Mouse (Mus musculus) liver, embryonic 14.5 days (tissue): Measurements from ENCODE around the gene Tmem38a. TPM values are rescaled to one million over a fixed set of nuclear protein-coding genes. Genes with fewer than 3 reads are reported as not detected.

ENCODE experiments used
- ATAC-seq: fragments of 200-750 bp; cut with Nextera tagmentation; 2 replicates; pipeline ENCODE4 v1.8.0; 2017; ENCODE audit warnings: moderate number of reproducible peaks, mild to moderate bottlenecking, moderate library complexity; ENCODE audit not compliant: insufficient read depth
- DNase-seq, 3 experiments: peaks; one replicate each; pipeline ENCODE4 v3.0.0-alpha.2; 2012 to 2013; ENCODE audit warnings: low read depth in 3 of 3, low spot score in 3 of 3
- H3K27ac ChIP-seq: fragments of 300-500 bp; sonication (generic); 2 replicates; pipeline ENCODE4 v1.5.1; 2014; ENCODE audit warnings: moderate library complexity, mild to moderate bottlenecking, control low read depth, inconsistent platforms
- H3K27me3 ChIP-seq: fragments of 300-500 bp; sonication (generic); 2 replicates; pipeline ENCODE4 v1.6.1; 2014; ENCODE audit warnings: mild to moderate bottlenecking, low read length, moderate library complexity; ENCODE audit not compliant: control insufficient read depth, insufficient read depth
- H3K36me3 ChIP-seq: fragments of 300-500 bp; sonication (generic); replicated peaks from 2 replicates; pipeline ENCODE4 v1.6.1; 2014; ENCODE audit warnings: low read depth; ENCODE audit not compliant: control insufficient read depth, insufficient read depth
- H3K4me1 ChIP-seq, 2 experiments: fragments of 200-500 bp in 1 of 2; fragments of 300-500 bp in 1 of 2; sonication (generic) in 1 of 2; replicated peaks; 2 replicates each; pipeline ENCODE4 v1.6.1; 2012 to 2014; ENCODE audit warnings: antibody characterized with exemption in 1 of 2, inconsistent platforms in 1 of 2, low read length in 1 of 2; ENCODE audit not compliant: control insufficient read depth in 2 of 2, insufficient read depth in 2 of 2
- H3K4me2 ChIP-seq: fragments of 300-500 bp; sonication (generic); 2 replicates; pipeline ENCODE4 v1.6.1; 2014; ENCODE audit warnings: low read depth, mild to moderate bottlenecking, control low read depth, moderate library complexity
- H3K4me3 ChIP-seq, 2 experiments: fragments of 200-500 bp in 1 of 2; fragments of 300-500 bp in 1 of 2; sonication (generic) in 1 of 2; 2 replicates each; pipeline ENCODE4 v1.5.1; 2012 to 2014; ENCODE audit warnings: low read depth in 2 of 2, low read length in 2 of 2, mild to moderate bottlenecking in 2 of 2, control low read depth in 1 of 2, inconsistent platforms in 1 of 2, moderate library complexity in 1 of 2; ENCODE audit not compliant: insufficient read depth in 1 of 2
- H3K9ac ChIP-seq: fragments of 300-500 bp; sonication (generic); replicated peaks from 2 replicates; pipeline ENCODE4 v1.6.1; 2014; ENCODE audit warnings: mild to moderate bottlenecking, control low read depth, moderate library complexity
- H3K9me3 ChIP-seq: fragments of 300-500 bp; sonication (generic); 2 replicates; pipeline ENCODE4 v1.6.1; 2016; ENCODE audit warnings: low read length, mixed read lengths; ENCODE audit not compliant: control insufficient read depth
- CTCF ChIP-seq: IDR thresholded peaks from 2 replicates; pipeline ENCODE4 v1.5.1; 2016; ENCODE audit warnings: antibody characterized with exemption, low read depth, control low read depth
- EP300 ChIP-seq: IDR thresholded peaks from 2 replicates; pipeline ENCODE4 v1.6.1; 2016; ENCODE audit warnings: antibody characterized with exemption, low read depth
- WGBS: fragments of 180-500 bp; shearing (Covaris S2); extraction: QIAGEN DNeasy Blood & Tissue Kit; methylation state at CpG from one replicate; pipeline ENCODE4 v1.1.7; 2014; ENCODE audit not compliant: insufficient replicate concordance; 5-methylcytosine and 5-hydroxymethylcytosine counted together
- microRNA-seq: library from miRNA; unstranded; fragments of <30 nt; microRNA quantifications from one replicate; pipeline ENCODE4, GENCODE M21; 2016
- polyA plus RNA-seq, 2 experiments: library from polyadenylated mRNA; depleted of rRNA in 1 of 2; stranded (reverse) in 1 of 2; unstranded in 1 of 2; fragments of >200 nt; fragmentation: Nextera tagmentation in 1 of 2; extraction: Ambion mirVana in 1 of 2; gene quantifications; 2 replicates each; pipeline versions ENCODE4 v1.2.1 to v1.2.3; 2012 to 2014

The Tmem38a gene
- polyA plus RNA-seq, 2 experiments: 0.62 to 0.98 TPM

GRCm38 (mm10) chr8:72584390-72584789 lies 12.5 kb downstream of the Tmem38a start:
- no peak overlapping the region for H3K4me2 ChIP-seq
- 53% methylated on average over 6 of the region's 6 CpGs for WGBS
- DNase-seq: no peak
- H3K4me1 ChIP-seq: peaks cover 0 to 2% of the 10 kb centered on the region in 2 experiments; a peak in 1 of 4 replicates
- no peaks in the 10 kb centered on the region for H3K9me3 ChIP-seq
- TF ChIP-seq CTCF: no peak
- H3K27me3 ChIP-seq: no peaks in the 10 kb centered on the region
- ATAC-seq: no peak
- no peaks in the 10 kb centered on the region for H3K36me3 ChIP-seq
- no peak overlapping the region for H3K27ac ChIP-seq
- H3K9ac ChIP-seq: no peak overlapping the region
- no peak overlapping the region for H3K4me3 ChIP-seq

GRCm38 (mm10) chr8:72587806-72588205 lies 16.0 kb downstream of the Tmem38a start:
- Histone ChIP-seq H3K4me1 (peaks cover 0 to 2% of the 10 kb centered on the region in 2 experiments; a peak in 1 of 4 replicates), H3K4me3 (no peak overlapping the region), H3K27me3 (no peaks in the 10 kb centered on the region), H3K4me2 (no peak overlapping the region), H3K36me3 (no peaks in the 10 kb centered on the region), H3K9ac (no peak overlapping the region), H3K27ac (no peak overlapping the region), H3K9me3 (no peaks in the 10 kb centered on the region)
- ATAC-seq (no peak), DNase-seq (no peak)
- no peak for TF ChIP-seq EP300
- no peak for TF ChIP-seq CTCF
- WGBS: 63% methylated on average over 6 of the region's 6 CpGs

GRCm38 (mm10) chr8:72588865-72589264 lies 17.0 kb downstream of the Tmem38a start:
- Histone ChIP-seq H3K9me3 (no peaks in the 10 kb centered on the region), H3K4me2 (no peak overlapping the region), H3K9ac (no peak overlapping the region), H3K27ac (no peak overlapping the region), H3K27me3 (no peaks in the 10 kb centered on the region), H3K4me3 (no peak overlapping the region), H3K4me1 (no peaks in the 10 kb centered on the region; a peak in 1 of 4 replicates), H3K36me3 (no peaks in the 10 kb centered on the region)
- TF ChIP-seq EP300 (no peak), CTCF (no peak)
- ATAC-seq (no peak), DNase-seq (no peak)
- 73% methylated on average over 10 of the region's 10 CpGs for WGBS

- Histone ChIP-seq H3K9ac (no peak overlapping the region), H3K36me3 (no peaks in the 10 kb centered on the region), H3K27ac (no peak overlapping the region), H3K27me3 (no peaks in the 10 kb centered on the region), H3K9me3 (no peaks in the 10 kb centered on the region), H3K4me2 (no peak overlapping the region), H3K4me1 (no peaks in the 10 kb centered on the region; a peak in 1 of 4 replicates), H3K4me3 (no peak overlapping the region)
- no peak for TF ChIP-seq CTCF
- no peak for TF ChIP-seq EP300
- no peak for DNase-seq
- 76% methylated on average over 7 of the region's 7 CpGs for WGBS
- no peak for ATAC-seq
Measured at GRCm38 (mm10) chr8:72589286-72589685, 17.4 kb downstream of the Tmem38a start.

- no peak for ATAC-seq
- no peaks in the 10 kb centered on the region for H3K9me3 ChIP-seq
- no peak overlapping the region for H3K4me3 ChIP-seq
- H3K27ac ChIP-seq: no peak overlapping the region
- WGBS: 33% methylated on average over 2 of the region's 2 CpGs
- TF ChIP-seq EP300: no peak
- peak; percentile 63 for TF ChIP-seq CTCF
- no peaks in the 10 kb centered on the region for H3K27me3 ChIP-seq
- H3K36me3 ChIP-seq: no peaks in the 10 kb centered on the region
- peak in 1 of 3 experiments; percentile 34 for DNase-seq
- H3K4me2 ChIP-seq: no peak overlapping the region
- no peaks in the 10 kb centered on the region for H3K4me1 ChIP-seq
- H3K9ac ChIP-seq: no peak overlapping the region
Measured at GRCm38 (mm10) chr8:72590198-72590597, 18.3 kb downstream of the Tmem38a start.

Small RNAs within 50 kb of the gene (microRNA-seq; reads per million reads assigned to microRNA genes)
- not detected for gene Gm28019

Other genes starting within 250 kb of the Tmem38a start
- gene Eps15l1, start 150.6 kb upstream of the Tmem38a start, polyA plus RNA-seq (2012; rRNA removed): 19.6 and 21.1 TPM in 2 replicates
- gene Eps15l1, start 150.6 kb upstream of the Tmem38a start, polyA plus RNA-seq (2014; fragmentation: Nextera tagmentation; extraction: Ambion mirVana): 16.9 and 17.7 TPM in 2 replicates
- gene Calr3, start 128.2 kb upstream of the Tmem38a start, polyA plus RNA-seq (2012; rRNA removed): 0.09 and 0.21 TPM in 2 replicates
- gene Calr3, start 128.2 kb upstream of the Tmem38a start, polyA plus RNA-seq (2014; fragmentation: Nextera tagmentation; extraction: Ambion mirVana): 0.53 and 0.83 TPM in 2 replicates
- 1.8 and 3.2 TPM in 2 replicates for gene 1700030K09Rik, start 128.2 kb upstream of the Tmem38a start, polyA plus RNA-seq (2012; rRNA removed)
- gene 1700030K09Rik, start 128.2 kb upstream of the Tmem38a start, polyA plus RNA-seq (2014; fragmentation: Nextera tagmentation; extraction: Ambion mirVana): 2.2 and 2.4 TPM in 2 replicates
- gene Cherp, start 96.8 kb upstream of the Tmem38a start, polyA plus RNA-seq (2012; rRNA removed): 25.4 and 28.8 TPM in 2 replicates
- 19.9 and 22.6 TPM in 2 replicates for gene Cherp, start 96.8 kb upstream of the Tmem38a start, polyA plus RNA-seq (2014; fragmentation: Nextera tagmentation; extraction: Ambion mirVana)
- 7.9 and 8.9 TPM in 2 replicates for gene Slc35e1, start 79.4 kb upstream of the Tmem38a start, polyA plus RNA-seq (2012; rRNA removed)
- gene Slc35e1, start 79.4 kb upstream of the Tmem38a start, polyA plus RNA-seq (2014; fragmentation: Nextera tagmentation; extraction: Ambion mirVana): 4.1 and 4.3 TPM in 2 replicates
- 4.6 TPM in 2 replicates for gene Med26, start 23.8 kb upstream of the Tmem38a start, polyA plus RNA-seq (2012; rRNA removed)
- gene Med26, start 23.8 kb upstream of the Tmem38a start, polyA plus RNA-seq (2014; fragmentation: Nextera tagmentation; extraction: Ambion mirVana): 5.5 and 6.2 TPM in 2 replicates
- gene Smim7, start 967 bp upstream of the Tmem38a start, polyA plus RNA-seq (2012; rRNA removed): 12.5 and 16.3 TPM in 2 replicates
- gene Smim7, start 967 bp upstream of the Tmem38a start, polyA plus RNA-seq (2014; fragmentation: Nextera tagmentation; extraction: Ambion mirVana): 32.2 and 33.5 TPM in 2 replicates
- under 0.01 and 0.01 TPM in 2 replicates for gene Nwd1, start 74.7 kb downstream of the Tmem38a start, polyA plus RNA-seq (2012; rRNA removed)
- not detected in 2 replicates for gene Nwd1, start 74.7 kb downstream of the Tmem38a start, polyA plus RNA-seq (2014; fragmentation: Nextera tagmentation; extraction: Ambion mirVana)
- 47.6 and 57.0 TPM in 2 replicates for gene Sin3b, start 151.2 kb downstream of the Tmem38a start, polyA plus RNA-seq (2012; rRNA removed)
- gene Sin3b, start 151.2 kb downstream of the Tmem38a start, polyA plus RNA-seq (2014; fragmentation: Nextera tagmentation; extraction: Ambion mirVana): 68.7 and 70.3 TPM in 2 replicates
- 3.9 and 5.2 TPM in 2 replicates for gene F2rl3, start 189.8 kb downstream of the Tmem38a start, polyA plus RNA-seq (2012; rRNA removed)
- gene F2rl3, start 189.8 kb downstream of the Tmem38a start, polyA plus RNA-seq (2014; fragmentation: Nextera tagmentation; extraction: Ambion mirVana): 2.8 and 3.8 TPM in 2 replicates